Mouse (Mus musculus) liver (tissue): ENCODE measurements around the gene Arhgap19.
A peak's percentile ranks its signal among the peaks of the same experiment; 100 is the strongest.

Experiments used
- DNase-seq: peaks from one replicate; pipeline ENCODE4 v3.0.0-alpha.2; 2020; ENCODE audit warnings: mixed read lengths

The Arhgap19 gene

DNA sequence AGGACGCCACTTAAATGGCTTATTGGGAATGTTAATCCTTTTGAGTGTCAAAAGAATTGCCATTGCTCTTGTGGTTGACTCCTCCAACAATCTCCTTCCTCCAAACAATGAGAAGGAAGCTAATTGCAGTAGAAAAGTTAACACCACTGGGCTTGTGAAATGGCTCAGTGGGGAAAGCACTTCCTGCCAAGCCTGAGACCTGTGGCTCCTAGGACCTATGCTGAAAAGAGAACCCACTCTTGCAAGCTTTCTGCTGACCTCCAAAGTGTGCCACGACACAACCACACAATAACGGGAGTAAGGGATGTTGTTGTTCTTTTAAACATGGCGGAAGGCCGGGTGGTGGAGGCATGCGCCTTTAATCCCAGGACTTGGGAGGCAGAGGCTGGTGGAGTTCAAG lies 4.3 kb downstream of the Arhgap19 start:
- DNase-seq: no peak

DNA sequence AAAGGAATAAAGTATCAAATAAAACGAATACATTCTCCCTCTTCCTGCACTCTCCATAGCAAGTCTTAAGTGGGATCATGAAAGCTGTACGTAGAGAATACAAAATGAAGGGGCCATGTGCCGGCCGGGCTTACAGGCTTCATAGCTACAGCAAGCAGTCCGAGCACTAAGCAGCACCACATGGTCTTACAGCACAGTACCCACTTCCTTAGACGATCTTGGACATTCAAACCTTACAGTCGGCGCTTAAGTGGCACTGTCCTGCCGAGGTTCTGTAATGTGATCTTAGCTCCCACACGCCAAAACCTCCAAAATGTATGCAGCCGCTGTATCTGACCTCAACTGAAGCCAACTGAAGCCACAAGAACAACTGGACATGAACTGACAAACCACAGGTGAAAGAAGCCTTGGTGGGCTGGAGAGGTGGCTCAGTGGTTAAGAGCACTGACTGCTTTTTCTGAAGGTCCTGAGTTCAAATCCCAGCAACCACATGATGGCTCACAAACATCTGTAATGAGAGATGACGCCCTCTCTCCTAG lies 5.0 kb downstream of the Arhgap19 start:
- DNase-seq: no peak

DNA sequence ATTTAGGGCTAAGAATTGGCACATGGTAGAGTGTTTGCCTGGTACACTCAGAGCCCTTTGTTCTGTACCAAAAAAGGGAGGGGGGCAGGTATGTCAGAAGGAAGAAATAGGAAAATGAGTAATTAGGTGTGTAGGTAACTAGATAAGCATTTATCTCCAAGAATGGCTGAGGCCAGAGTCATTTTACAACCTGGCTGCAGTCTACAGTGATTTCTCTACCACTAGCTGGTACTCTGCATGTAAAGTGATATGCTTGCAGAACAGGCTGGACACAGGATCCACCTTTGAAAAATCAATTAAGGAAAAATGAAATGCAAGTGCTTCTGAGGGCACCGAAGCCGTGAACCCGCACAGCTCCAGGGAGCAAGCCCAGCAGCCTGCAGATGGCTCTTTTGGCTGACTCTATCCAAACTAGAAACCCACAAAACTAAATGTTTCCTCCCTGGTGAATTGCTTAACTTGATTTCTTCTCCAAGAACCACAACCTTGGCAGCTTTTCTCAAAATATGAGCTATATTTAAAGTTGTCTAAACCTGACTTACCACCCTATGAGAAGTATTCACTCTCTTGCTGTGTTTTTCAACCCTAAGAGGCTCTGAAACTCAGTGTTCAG lies 5.6 kb downstream of the Arhgap19 start:
- no peak for DNase-seq

GRCm38 (mm10) chr19:41794901-41795300 lies 6.9 kb downstream of the Arhgap19 start:
- no peak for DNase-seq

DNA sequence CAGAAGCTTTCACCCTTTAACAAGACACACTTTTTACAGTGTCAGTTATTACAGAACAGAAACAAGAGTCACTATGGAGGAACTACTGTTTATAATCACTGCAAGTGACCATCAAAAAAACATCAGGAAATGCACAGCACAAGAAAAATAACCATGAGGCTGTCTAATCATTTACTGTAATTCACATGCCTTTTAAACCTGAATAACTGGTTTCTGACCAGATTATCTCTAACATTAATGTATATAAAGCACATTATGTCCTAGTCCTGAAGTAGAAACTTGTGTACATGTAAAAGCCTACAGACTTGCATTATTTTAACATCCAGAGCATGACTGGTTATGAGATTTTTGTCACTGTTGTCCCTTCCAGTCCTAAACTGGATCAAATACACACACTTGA lies 7.8 kb downstream of the Arhgap19 start:
- no peak for DNase-seq

DNA sequence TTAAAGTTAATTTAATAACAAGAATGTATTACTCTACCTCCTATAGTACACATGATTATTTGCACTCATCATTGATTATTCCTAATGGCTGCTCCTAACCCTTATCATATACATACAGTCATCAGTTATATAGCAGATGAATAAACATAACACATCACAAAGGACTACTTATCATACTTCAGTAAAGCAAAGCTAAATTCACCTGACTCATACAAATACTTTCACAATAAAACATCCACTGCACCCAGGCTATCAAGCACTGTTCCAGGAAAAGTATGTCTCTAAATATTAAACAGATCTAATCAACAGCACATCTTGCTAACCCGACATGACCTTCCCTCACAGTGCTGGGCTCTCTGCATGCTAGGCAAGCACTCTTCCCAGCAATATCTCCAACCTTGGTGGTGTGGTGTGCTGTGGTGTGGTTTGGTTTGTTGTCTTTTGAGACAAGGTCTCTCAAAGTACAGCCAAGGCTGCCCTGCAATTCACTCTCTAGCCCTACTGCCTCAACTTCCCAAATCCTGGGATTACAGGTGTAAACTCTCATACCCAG lies 8.8 kb downstream of the Arhgap19 start:
- no peak for DNase-seq

DNA sequence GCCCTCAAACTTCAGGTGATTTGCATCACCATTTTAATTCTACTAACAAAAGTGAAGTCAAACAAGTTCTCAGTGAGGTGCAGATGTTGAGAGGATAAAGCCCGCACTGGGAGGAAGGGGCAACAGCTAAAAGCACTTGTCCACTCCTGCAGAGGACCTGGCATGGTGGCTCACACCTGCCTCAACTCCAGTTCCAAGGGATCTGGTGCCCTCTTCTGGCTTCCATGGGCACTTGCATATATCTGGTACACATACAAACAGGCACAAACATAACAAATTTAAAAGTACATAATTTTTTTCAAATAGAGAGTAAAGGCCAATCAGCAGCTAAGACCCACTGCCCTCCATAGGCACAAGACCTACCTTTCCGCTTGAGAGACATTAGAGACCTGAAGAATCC lies 10.5 kb downstream of the Arhgap19 start:
- DNase-seq: no peak

DNA sequence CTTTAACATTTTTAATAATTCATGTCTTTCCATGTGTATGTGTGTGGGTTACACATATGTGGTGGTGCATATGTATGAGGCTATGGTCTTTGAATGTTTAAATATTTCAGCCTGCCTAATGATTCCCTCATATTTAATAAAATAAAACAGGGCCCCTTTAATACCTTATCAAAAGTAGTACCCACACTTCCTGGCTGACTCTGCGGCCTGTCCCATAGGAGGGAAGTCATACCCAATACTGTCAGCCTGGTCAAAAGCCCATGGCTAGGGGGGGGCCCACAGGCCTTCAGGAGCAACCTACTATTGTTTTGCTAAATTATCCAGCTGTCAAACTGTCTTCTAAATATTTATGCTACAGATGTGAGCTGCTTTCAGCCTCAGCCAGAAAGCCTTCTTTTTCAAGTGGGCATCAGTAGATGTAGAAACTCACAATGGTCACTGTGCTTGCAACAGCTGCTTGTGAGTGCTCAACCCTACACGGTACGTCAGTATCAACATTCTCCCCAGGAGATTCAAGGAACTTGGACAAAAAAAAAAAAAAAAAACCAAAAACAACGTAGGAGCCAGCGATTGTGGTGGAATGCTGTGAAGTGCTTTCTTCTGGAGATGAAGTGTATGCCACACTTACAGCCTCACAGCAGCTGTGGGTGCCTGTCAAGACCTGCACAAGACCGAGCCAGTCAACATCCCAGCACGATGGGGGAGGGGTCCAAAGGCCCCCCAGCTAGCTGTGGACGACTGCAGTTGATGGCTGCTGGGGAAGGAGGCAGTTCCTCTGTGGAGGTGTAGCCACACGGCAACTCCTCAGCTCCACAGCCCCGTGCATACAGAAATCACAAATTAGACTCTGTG lies 12.5 kb downstream of the Arhgap19 start:
- no peak for DNase-seq

- DNase-seq: no peak
Measured at GRCm38 (mm10) chr19:41786896-41787295, 15.0 kb downstream of the Arhgap19 start.

- no peak for DNase-seq
Measured at GRCm38 (mm10) chr19:41777514-41777913, 24.3 kb downstream of the Arhgap19 start.

DNA sequence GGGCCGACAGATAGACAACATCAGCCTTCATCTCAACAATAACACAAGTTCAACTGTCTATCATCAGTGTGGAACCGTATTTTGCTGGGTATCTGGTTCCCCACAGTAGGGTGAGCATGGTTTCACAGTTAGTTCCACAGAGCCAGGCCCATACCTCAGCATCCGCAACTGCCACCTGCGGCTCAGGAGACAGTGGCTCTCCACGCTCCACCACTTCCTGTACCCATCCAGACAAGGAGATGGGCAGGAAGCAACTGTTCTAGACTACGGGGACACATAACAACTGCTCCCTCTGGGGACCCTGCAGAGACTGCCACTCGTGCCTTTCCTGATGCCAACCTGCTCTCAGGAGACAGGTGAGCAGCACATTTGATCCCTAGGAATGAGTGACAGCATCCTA lies 33.1 kb downstream of the Arhgap19 start:
- DNase-seq: no peak

DNA sequence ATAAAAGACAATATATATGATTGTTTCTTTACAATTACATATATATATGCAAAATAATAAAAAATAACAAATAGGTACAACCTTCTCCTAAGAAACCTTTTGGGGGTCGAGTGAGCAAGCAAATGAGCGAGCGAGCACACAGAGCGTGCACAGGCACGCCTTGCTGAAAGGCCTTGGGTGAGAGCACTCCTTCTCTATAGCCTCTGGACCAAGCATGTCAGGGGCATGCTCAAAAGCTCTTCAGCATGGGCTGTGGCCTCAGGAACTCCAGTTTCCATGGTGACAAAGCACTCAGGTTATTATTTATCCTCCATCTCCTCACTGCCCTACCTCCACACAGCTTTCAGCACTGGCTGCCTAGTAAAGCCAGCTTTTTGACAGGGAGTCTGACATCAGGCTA lies 35.2 kb downstream of the Arhgap19 start:
- no peak for DNase-seq

DNA sequence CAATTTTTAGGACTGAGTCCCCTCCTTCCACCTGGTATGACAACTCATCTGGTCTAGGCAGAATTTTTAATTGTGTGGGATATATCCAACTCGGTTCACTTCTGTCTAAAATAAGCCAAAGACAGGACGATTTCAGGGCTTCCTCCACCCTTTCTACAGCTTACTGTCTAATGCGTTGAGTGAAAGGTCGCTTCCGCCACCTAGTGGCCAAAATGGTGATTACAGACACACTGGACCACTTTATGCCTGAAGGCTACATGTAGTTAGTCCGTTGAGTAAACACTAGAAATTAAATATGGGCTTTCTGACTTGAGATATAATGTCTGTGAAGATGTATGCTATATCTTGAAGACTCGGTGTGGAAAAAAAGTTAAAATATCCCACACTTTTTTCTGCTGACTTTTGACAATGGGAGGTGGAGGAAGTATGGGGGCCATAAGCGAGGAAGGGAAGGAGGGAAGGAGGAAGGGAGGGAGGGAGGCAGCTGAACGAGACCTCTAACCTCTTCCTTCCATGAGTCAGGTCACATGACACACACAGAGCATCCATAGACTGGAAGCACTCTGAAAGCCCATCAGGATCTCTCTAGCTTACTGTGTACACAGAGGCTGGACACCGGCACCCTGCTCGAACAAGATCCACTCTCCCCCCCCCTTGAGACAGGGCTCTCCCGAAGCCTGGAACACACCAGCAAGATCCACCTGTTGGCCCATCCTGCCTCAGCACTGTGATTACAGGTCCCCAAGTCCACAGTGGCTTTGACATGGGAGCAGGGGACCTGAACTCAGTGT lies 37.8 kb downstream of the Arhgap19 start:
- peak; percentile 83 for DNase-seq

DNA sequence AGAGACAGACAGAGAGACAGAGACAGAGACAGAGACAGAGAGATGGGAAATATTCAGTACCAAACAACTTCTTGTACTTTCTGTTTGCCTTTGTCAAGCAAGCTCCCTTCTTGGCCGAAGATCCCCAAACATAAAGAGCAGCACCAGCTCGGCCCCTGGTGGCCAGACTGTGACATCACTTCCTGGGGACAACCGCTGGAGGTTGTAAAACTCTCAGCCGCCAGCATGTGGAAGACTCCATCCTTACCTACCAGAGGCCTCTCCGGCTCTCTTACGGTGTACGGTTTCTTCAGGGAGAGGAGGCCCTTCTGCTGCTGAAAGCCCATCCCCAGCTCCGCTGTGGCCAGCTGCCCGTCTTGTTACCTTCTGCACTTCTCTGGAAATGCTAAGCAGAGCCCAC lies 40.3 kb downstream of the Arhgap19 start:
- peak; percentile 32 for DNase-seq

GRCm38 (mm10) chr19:41759765-41760164 lies 42.1 kb downstream of the Arhgap19 start:
- no peak for DNase-seq

DNA sequence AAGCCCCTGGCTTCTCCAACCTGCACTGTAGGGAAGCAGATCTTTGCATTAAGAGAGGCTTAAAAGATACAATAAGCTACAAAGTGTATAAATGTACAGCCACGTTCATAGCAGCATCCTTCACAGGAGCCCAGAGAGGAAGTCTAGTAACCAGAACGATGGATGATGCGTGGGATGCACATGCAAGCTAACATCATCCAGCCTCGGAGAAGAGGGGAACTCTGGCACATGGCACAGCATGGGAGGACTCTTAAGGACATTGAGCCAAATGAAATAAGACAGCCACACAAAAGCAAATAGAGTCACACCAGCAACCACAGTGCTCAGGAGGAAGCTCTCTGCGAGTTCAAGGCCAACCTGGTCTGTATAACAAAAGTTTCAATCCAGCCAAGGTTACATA lies 42.6 kb downstream of the Arhgap19 start:
- no peak for DNase-seq

DNA sequence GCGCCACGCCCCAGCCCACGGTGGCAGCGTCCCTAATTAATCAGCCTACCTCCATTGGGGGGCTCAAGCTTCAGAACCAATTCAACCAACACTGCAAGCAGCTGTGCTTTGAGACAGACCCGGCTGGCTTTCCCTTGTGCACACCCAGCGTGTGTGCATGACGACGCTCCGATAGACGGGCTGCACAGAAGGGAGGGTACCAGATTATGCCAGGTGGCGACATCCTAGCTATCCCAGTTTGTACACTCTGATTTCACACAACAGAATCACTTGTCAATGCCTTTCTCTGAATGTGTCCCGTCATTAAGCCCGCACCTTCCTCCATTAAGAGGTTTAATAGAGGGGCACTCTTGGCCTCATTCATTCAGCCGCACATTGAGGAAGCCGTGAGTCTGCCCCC lies 47.1 kb downstream of the Arhgap19 start:
- no peak for DNase-seq

DNA sequence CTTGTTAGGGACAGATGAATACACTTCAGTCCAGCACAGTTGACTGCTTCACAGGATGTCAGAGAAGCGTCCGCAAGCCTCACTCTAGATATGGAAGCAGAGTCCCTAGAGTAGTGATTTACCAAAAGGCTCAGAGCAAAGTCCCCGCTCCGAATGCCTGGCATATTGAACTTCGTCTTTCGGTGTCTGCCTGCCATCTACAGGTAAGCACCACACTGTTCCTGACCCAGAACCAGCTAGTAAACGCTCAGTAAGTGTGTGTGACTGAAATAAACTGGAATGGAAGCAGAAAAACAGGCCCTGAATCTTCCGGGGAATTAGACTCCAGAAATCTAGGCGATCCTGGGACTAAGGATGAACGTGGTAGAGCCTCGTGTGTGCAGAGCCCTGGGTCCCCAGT lies 49.9 kb downstream of the Arhgap19 start:
- no peak for DNase-seq

DNA sequence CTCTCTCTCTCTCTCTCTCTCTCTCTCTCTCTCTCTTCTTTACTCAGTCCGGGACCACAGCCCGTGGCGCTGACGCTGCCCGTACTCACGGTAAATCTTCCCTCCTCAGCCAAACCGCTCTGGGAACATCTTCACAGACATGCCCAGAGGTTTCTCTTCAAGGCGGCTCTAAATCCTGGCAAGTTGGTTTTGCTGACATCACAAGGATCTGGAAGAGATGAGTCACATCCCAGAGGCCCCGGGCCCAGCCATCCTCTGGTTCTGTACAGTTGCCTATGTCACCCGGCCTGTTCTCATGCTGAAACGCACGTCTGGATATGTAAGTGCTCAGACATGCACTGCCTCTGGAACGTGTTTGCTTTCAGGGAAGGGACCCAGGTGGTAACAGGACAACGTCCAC lies 54.4 kb downstream of the Arhgap19 start:
- no peak for DNase-seq

DNA sequence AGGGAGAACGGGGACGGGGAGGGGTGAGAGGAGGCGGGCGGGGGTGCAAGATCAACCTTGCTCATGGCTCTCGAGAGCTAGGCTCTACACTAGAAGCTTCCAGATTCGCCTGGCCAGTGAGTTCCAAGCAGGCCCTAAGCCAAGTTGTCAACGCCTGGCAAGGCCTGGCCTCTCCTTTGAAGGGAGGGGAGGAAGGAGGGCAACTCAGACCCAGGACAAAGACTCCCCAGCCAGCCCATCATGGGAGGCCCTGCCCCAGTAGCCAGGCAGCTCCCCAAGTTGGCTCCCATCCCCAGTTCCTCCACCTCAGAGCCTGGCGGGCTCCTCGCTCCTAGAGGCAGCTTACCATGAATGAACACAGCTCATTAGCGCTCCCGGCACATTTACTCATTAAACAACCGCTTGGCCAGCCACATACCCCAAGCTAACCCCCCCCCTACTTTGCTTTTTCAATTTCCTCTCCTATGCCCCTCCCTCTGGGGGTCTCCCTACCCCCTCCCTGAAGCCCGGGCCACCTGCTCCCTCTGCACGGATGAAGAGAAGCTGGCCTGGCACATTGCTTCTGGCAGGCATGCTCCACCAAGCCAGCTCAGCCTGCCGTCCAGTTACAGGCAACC lies 55.8 kb downstream of the Arhgap19 start:
- no peak for DNase-seq

GRCm38 (mm10) chr19:41743396-41743795 lies 58.5 kb downstream of the Arhgap19 start, which contains the start of gene Slit1:
Gene Slit1 (minus strand): TSS chr19:41743665.
- no peak for DNase-seq

DNA sequence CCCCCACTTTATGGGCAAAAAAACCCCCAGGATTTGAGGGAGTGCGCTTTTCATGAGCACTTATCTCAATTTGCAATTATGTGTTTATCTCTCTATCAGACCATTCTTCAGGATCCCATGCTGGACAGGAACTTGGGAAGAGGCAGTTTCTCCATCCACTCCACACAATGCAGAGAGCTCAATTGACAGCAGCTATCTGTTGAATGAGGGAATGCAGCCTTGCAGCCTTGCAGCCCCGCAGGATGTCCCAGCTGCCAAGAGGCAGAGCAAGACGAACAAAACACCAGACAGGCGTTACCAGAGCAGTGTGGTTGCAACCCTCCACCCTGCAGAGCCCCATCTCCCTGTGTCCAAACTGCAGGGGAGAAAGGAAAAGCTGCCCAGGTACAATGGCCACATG lies 63.0 kb downstream of the Arhgap19 start:
- no peak for DNase-seq

DNA sequence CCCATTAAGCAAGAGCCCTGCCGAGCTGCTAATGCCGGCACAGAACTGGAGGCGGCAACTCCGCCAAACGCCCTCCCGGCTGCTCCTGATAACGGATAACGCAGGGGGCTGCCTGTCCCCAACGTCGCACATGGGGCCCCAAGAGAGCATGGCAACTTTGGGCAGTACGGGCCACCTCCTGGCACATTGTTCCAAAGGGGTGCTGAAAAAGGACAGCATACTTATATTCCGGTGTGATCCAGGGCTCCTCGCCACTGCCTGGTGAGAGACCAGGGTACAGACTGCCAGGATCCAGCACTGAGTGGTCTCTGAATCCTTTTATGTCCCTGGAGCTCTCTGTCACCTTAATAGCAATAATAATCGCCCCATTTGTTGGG lies 63.4 kb downstream of the Arhgap19 start:
- peak; percentile 75 for DNase-seq
